Mouse (Mus musculus) kidney, postnatal 10 days (tissue): ENCODE data around the gene Olfr678.
"Not testable (repeated sequence)": the region's sequence is repeated elsewhere in the genome, so short reads cannot be mapped to it uniquely, and the experiment has no call there.

Experiments
- DNase-seq: peaks from one replicate; pipeline ENCODE4 v3.0.0; 2021; ENCODE audit warnings: mixed read lengths

The Olfr678 gene

DNA sequence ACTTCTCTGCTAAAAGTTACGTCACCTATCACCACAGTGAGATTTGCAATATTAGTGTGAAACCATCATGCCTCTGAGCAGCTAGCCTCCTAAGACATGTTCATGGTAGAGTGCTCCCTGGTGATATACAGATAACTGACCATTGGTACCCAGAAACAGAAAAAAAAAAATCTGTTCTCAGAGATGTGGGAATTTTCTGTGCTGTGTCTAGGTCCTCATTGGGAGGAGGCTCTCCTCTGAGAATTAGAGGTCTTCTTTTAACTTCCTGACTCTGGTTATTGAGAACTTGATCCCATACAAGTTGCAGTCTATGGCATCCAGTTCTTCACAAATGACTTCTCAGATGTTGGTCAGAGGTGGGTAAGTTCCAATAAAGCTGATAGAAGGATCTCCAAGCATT, at the start of gene Olfr678:
Gene Olfr678 (plus strand): TSS at position 301 of the 400 bp plus-strand sequence.
- no peak for DNase-seq

GRCm38 (mm10) chr7:105022530-105022929, 41.7 kb upstream of the Olfr678 start:
- no peak for DNase-seq

GRCm38 (mm10) chr7:105028360-105028759, 35.9 kb upstream of the Olfr678 start, which contains the start of gene Olfr675:
TSS of gene Olfr675 (minus strand) at chr7:105028460.
- DNase-seq, result no peak

DNA sequence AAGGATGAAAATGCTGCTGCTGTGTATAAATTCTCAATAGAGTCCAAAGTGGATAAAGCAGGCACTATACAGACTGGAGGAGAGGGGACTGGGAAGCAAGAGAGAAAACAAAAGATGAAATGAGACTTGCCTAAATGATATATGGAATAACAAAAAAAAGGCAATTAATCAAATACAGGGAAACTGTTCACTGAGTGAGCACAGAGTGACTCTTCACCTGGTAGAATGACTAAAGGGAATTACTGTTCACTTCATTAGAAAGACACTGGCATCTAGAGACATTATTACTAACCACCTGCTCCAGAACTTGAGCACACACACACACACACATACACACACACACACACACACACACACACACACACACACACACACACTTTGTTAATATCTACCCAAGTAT, 31.9 kb upstream of the Olfr678 start, which contains the start of gene Olfr676:
Gene Olfr676 (plus strand): TSS at position 301 of the 400 bp plus-strand sequence.
- no peak for DNase-seq

- DNase-seq, result not testable (repeated sequence)
Observed at GRCm38 (mm10) chr7:105033836-105034235, 30.4 kb upstream of the Olfr678 start.

DNA sequence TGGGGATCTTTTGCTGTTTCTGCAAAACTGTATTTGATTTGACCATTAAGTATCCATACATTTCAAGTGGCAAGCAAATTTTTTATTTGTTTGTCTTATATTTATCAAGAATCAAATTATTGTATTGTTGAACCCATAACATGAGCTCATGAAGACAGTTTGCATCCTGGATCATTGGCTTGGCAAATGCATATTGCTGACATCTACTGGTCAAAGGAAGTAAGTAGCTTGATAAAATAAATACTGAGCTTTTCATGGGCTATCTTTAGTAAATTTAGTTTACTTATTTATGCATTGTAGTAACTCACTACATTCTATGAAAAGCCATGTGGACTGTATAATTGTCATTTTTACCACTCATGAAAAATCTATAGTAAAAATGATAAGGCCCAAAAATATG, 5.3 kb upstream of the Olfr678 start:
- DNase-seq, result no peak

GRCm38 (mm10) chr7:105080905-105081304, 16.6 kb downstream of the Olfr678 start, which contains the start of gene Olfr679:
TSS of gene Olfr679 (plus strand) at chr7:105081205.
- no peak for DNase-seq

- not testable (repeated sequence) for DNase-seq
Observed at GRCm38 (mm10) chr7:105092717-105093116, 28.4 kb downstream of the Olfr678 start, which contains the start of gene Olfr680-ps1. TSS of gene Olfr680-ps1 (minus strand) at chr7:105092817.

- no peak for DNase-seq
Observed at GRCm38 (mm10) chr7:105116536-105116935, 52.3 kb downstream of the Olfr678 start, which contains the start of gene Olfr681. TSS of gene Olfr681 (plus strand) at chr7:105116836.
